In the genomic region with DNA sequence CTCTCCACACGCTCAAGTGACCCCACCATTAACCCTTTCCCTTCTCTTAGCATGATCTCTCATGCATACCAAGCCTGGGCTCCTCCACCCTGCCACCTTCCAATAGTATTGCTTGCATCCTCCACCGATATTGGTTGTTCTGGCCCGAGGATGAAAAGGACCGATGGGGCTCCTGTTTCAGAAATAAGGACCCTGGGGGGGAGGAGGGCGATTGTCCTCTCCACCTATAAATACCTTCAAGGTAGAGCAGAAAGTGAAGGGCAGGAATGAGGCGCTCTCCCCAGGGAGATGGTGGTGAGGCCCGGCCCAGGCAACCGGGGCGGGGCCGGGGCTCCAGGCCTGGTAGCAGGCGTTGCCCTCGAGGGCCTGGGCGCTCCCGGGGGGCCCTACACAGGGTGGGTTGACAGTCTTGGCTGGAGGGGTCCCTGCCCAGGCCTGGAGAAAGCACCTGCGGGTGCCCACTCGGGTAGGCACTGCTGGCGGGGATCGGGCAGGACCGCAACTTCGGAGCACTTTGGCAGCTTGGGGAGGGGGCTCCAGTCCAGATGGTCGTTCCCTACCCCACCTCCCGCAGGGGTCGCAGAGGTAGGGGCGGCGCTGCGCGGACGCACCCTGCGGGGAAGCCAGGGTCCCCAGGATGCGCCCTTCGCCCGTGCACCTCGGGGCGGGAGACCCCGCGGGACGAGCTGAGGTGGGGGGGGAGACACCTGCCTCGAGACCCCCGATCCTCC, we compare ENCODE assay signal across 7 mouse cellular contexts. TPM values are rescaled to one million over a fixed set of nuclear protein-coding genes. Genes with fewer than 3 reads are reported as not detected.
DNase-seq lines count a peak whose midpoint lies in the region; ATAC-seq and TF ChIP-seq lines count a peak whose summit lies in the region.

No protein-coding gene starts in this region.

- H3K4me2 ChIP-seq in kidney, postnatal 0 days (ENCODE audit: low read length): peak overlapping the region; percentile 100

- WGBS in kidney, postnatal 0 days: under 1% methylated on average over 32 of the region's 39 CpGs

- ATAC-seq in granulocyte monocyte progenitor cell, adult 5-6 weeks (replicated peaks; ENCODE audit: poor library complexity, severe bottlenecking): peak; percentile 11; the same call in 1 of the 2 replicates
- ATAC-seq in kidney, postnatal 0 days (replicated peaks; ENCODE audit: low FRiP score, low read depth): peak; percentile 63

- peak overlapping the region; percentile 88 for H3K27ac ChIP-seq in kidney, postnatal 0 days

- DNase-seq in urinary bladder, adult 2 months (ENCODE audit: low spot score): peak; percentile 49
- no peak for DNase-seq in urinary bladder, postnatal 10 days (ENCODE audit: low spot score)
- peak; percentile 81 for DNase-seq in cerebellum, adult 11-12 months
- peak; percentile 55 for DNase-seq in kidney, postnatal 0 days (ENCODE audit: low spot score)
- DNase-seq in lung, postnatal 36 days: peak; percentile 26
- DNase-seq in spleen, postnatal 4 days (ENCODE audit: low spot score in 2 of 2): peak; percentile 54 to 78

- 0 out of 2 replicates have a peak, but pooled peaks cover 9% of the 10 kb centered on the region for H3K36me3 ChIP-seq in kidney, postnatal 0 days (ENCODE audit: insufficient read depth, low read length)

- no peak for TF ChIP-seq CTCF in kidney, postnatal 0 days (IDR thresholded peaks at IDR 0.05; ENCODE audit: low read depth)

- H3K9ac ChIP-seq in kidney, postnatal 0 days (ENCODE audit: low read depth, low read length): peak overlapping the region; percentile 87

- H3K4me3 ChIP-seq in kidney, postnatal 0 days (replicated peaks; ENCODE audit: low read depth, low read length): peak overlapping the region; percentile 80

- H3K4me1 ChIP-seq in kidney, postnatal 0 days (replicated peaks; ENCODE audit: insufficient read depth, low read length): peaks cover 7% of the 10 kb centered on the region; the same call in 1 of the 2 replicates

- no peaks in the 10 kb centered on the region for H3K9me3 ChIP-seq in kidney, postnatal 0 days (replicated peaks; ENCODE audit: low read length)

- H3K27me3 ChIP-seq in kidney, postnatal 0 days (ENCODE audit: insufficient read depth, low read length): 0 out of 2 replicates have a peak, but pooled peaks cover 4% of the 10 kb centered on the region

RNA-seq across cellular contexts. Expression of a gene that starts 0.7 kb away (rescaled TPM):
- polyA plus RNA-seq in urinary bladder, adult 2 months (2012; rRNA removed): 28.3 and 34.2 TPM in 2 replicates
- 33.7 and 36.7 TPM in 2 replicates for total RNA-seq in granulocyte monocyte progenitor cell, adult 5-6 weeks (2014; fragmentation: Nextera tagmentation)
- 4.7 and 5.5 TPM in 2 replicates for total RNA-seq in granulocyte monocyte progenitor cell, adult 5-6 weeks (2017)
- 18.6 and 20.8 TPM in 2 replicates for polyA plus RNA-seq in kidney, postnatal 0 days (2015; fragmentation: Nextera tagmentation; extraction: Ambion mirVana)

RNA-seq across cellular contexts. Expression of a gene that starts 14.8 kb away (rescaled TPM):
- polyA plus RNA-seq in urinary bladder, adult 2 months (2012; rRNA removed): 2.6 and 3.5 TPM in 2 replicates
- total RNA-seq in granulocyte monocyte progenitor cell, adult 5-6 weeks (2014; fragmentation: Nextera tagmentation): 44.1 and 84.5 TPM in 2 replicates
- total RNA-seq in granulocyte monocyte progenitor cell, adult 5-6 weeks (2017): 44.5 and 60.1 TPM in 2 replicates
- polyA plus RNA-seq in kidney, postnatal 0 days (2015; fragmentation: Nextera tagmentation; extraction: Ambion mirVana): 0.29 and 0.53 TPM in 2 replicates

RNA-seq across cellular contexts. Expression of a gene that starts 35.4 kb away (rescaled TPM):
- 0.50 and 0.68 TPM in 2 replicates for polyA plus RNA-seq in urinary bladder, adult 2 months (2012; rRNA removed)
- 0.80 and 1.1 TPM in 2 replicates for total RNA-seq in granulocyte monocyte progenitor cell, adult 5-6 weeks (2014; fragmentation: Nextera tagmentation)
- 2.1 TPM in 1 of 2 replicates, not detected in the other for total RNA-seq in granulocyte monocyte progenitor cell, adult 5-6 weeks (2017)
- not detected in 2 replicates for polyA plus RNA-seq in kidney, postnatal 0 days (2015; fragmentation: Nextera tagmentation; extraction: Ambion mirVana)

RNA-seq across cellular contexts. Expression of a gene that starts 38.1 kb away (rescaled TPM):
- 149 and 154 TPM in 2 replicates for polyA plus RNA-seq in urinary bladder, adult 2 months (2012; rRNA removed)
- 31.6 and 55.2 TPM in 2 replicates for total RNA-seq in granulocyte monocyte progenitor cell, adult 5-6 weeks (2014; fragmentation: Nextera tagmentation)
- 58.8 and 65.8 TPM in 2 replicates for total RNA-seq in granulocyte monocyte progenitor cell, adult 5-6 weeks (2017)
- 63.2 and 70.2 TPM in 2 replicates for polyA plus RNA-seq in kidney, postnatal 0 days (2015; fragmentation: Nextera tagmentation; extraction: Ambion mirVana)
